Mouse (Mus musculus) lung, postnatal 0 days (tissue): ENCODE measurements around the gene Gm20737. TPM values are rescaled to one million over a fixed set of nuclear protein-coding genes. Genes with fewer than 3 reads are reported as not detected.
"Not testable (repeated sequence)": the region's sequence is repeated elsewhere in the genome, so short reads cannot be mapped to it uniquely, and the experiment has no call there.

Experiments used
- ATAC-seq: fragments of 200-750 bp; cut with Nextera tagmentation; 2 replicates; pipeline ENCODE4 v1.8.0; 2017; ENCODE audit warnings: moderate library complexity
- DNase-seq: peaks from one replicate; pipeline ENCODE4 v3.0.0-alpha.2; 2016; ENCODE audit warnings: low spot score
- H3K27ac ChIP-seq: fragments of 300-500 bp; sonication (generic); 2 replicates; pipeline ENCODE4 v1.5.1; 2014; ENCODE audit warnings: antibody characterized with exemption, mild to moderate bottlenecking, low read length, mixed read lengths
- H3K27me3 ChIP-seq: fragments of 300-500 bp; sonication (generic); replicated peaks from 2 replicates; pipeline ENCODE4 v1.6.1; 2014; ENCODE audit warnings: low read length, mixed read lengths; ENCODE audit not compliant: insufficient read depth
- H3K36me3 ChIP-seq: fragments of 300-500 bp; sonication (generic); 2 replicates; pipeline ENCODE4 v1.6.1; 2014; ENCODE audit warnings: low read length, mixed read lengths; ENCODE audit not compliant: insufficient read depth
- H3K4me1 ChIP-seq: fragments of 300-500 bp; sonication (generic); 2 replicates; pipeline ENCODE4 v1.6.1; 2014; ENCODE audit warnings: antibody characterized with exemption, low read depth, low read length, mixed read lengths; ENCODE audit not compliant: insufficient read depth
- H3K4me2 ChIP-seq: fragments of 300-500 bp; sonication (generic); replicated peaks from 2 replicates; pipeline ENCODE4 v1.6.1; 2014; ENCODE audit warnings: low read depth, mild to moderate bottlenecking, low read length, moderate library complexity, mixed read lengths
- H3K4me3 ChIP-seq: fragments of 300-500 bp; sonication (generic); 2 replicates; pipeline ENCODE4 v1.5.1; 2014; ENCODE audit warnings: low read depth, low read length
- H3K9ac ChIP-seq: fragments of 300-500 bp; sonication (generic); replicated peaks from 2 replicates; pipeline ENCODE4 v1.6.1; 2014; ENCODE audit warnings: low read depth, mild to moderate bottlenecking
- H3K9me3 ChIP-seq: fragments of 300-500 bp; sonication (generic); 2 replicates; pipeline ENCODE4 v1.6.1; 2016; ENCODE audit warnings: low read length, mixed read lengths
- WGBS: fragments of 180-500 bp; shearing (Covaris S2); extraction: QIAGEN DNeasy Blood & Tissue Kit; methylation state at CpG from one replicate; pipeline ENCODE4 v1.1.7; 2014; 5-methylcytosine and 5-hydroxymethylcytosine counted together
- polyA plus RNA-seq: library from polyadenylated mRNA; unstranded; fragments of >200 nt; fragmentation: Nextera tagmentation; extraction: Ambion mirVana; gene quantifications from 2 replicates; pipeline ENCODE4 v1.2.1, GENCODE M21; 2015

Gene Gm20737
- not detected in 2 replicates for polyA plus RNA-seq

DNA sequence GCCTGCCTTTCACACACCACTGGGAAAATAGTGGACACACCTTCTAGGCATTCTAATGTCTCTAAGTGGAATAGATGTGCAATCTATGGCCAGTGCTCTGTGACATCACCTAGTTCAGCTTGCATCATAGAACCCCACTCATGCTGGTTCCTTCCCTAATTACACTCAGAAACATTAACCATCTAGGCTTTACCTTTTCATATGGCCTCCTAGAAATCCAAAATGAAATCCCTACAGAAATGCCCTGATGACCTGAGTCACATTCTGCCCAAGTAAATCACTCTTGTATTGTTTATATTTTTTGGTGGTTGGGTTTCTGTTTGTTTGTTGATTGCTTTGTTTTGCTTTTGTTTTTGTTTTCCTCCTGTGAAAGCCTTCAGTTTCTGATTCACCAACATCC lies at the start of gene Gm20737:
Gm20737 (minus strand) TSS at position 101 of the 400 bp plus-strand sequence.
- not testable (repeated sequence) for H3K9ac ChIP-seq, ATAC-seq, DNase-seq, H3K9me3 ChIP-seq, H3K36me3 ChIP-seq, H3K4me1 ChIP-seq, H3K4me2 ChIP-seq, H3K27me3 ChIP-seq, H3K27ac ChIP-seq, H3K4me3 ChIP-seq

DNA sequence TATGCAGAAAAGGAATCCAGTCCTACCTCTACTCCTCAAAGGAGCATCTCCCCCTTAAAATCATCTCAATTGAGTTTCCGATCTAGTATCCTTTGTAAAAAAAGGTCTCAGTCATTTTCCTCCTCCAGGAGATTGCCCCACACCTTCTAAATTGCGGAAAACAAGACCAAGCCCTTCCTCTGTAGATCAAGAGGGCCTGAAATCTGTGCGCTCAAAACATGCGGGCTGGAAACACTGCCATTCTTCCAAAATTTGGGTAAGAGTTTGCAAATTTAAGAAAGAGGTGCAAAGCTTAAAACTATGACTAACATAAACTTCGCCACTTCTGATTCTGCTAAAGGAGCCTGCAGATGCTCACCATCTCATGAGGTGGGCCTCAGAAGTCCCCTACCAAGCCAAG lies 17.3 kb upstream of the Gm20737 start, which contains the start of gene Gm21775:
Gm21775 (plus strand) TSS at position 301 of the 400 bp plus-strand sequence.
- not testable (repeated sequence) for H3K9ac ChIP-seq, H3K36me3 ChIP-seq, H3K4me3 ChIP-seq, H3K27me3 ChIP-seq, H3K27ac ChIP-seq, H3K4me2 ChIP-seq, H3K9me3 ChIP-seq, DNase-seq, ATAC-seq, H3K4me1 ChIP-seq
- 47% methylated on average over 4 of the region's 5 CpGs for WGBS

Other genes starting within 250 kb of the Gm20737 start
- gene Gm20834, start 211.5 kb downstream of the Gm20737 start, polyA plus RNA-seq: not detected in 2 replicates
- gene Gm28510, start 123.3 kb downstream of the Gm20737 start, polyA plus RNA-seq: not detected in 2 replicates
- not detected in 2 replicates for gene Gm21775, start 17.4 kb upstream of the Gm20737 start, polyA plus RNA-seq
- gene Gm21900, start 80.3 kb upstream of the Gm20737 start, polyA plus RNA-seq: not detected in 2 replicates
- not detected in 2 replicates for gene Gm20777, start 216.4 kb upstream of the Gm20737 start, polyA plus RNA-seq